Mouse (Mus musculus) lung, postnatal 0 days (tissue): ENCODE data around the gene Hist1h4i.

ENCODE experiments used
- CTCF ChIP-seq: IDR thresholded peaks from 2 replicates; pipeline ENCODE4 v1.5.1; 2016; ENCODE audit warnings: antibody characterized with exemption, mild to moderate bottlenecking
- EP300 ChIP-seq: IDR thresholded peaks from 2 replicates; pipeline ENCODE4 v1.6.1; 2016; ENCODE audit warnings: antibody characterized with exemption, mild to moderate bottlenecking, control low read depth

DNA sequence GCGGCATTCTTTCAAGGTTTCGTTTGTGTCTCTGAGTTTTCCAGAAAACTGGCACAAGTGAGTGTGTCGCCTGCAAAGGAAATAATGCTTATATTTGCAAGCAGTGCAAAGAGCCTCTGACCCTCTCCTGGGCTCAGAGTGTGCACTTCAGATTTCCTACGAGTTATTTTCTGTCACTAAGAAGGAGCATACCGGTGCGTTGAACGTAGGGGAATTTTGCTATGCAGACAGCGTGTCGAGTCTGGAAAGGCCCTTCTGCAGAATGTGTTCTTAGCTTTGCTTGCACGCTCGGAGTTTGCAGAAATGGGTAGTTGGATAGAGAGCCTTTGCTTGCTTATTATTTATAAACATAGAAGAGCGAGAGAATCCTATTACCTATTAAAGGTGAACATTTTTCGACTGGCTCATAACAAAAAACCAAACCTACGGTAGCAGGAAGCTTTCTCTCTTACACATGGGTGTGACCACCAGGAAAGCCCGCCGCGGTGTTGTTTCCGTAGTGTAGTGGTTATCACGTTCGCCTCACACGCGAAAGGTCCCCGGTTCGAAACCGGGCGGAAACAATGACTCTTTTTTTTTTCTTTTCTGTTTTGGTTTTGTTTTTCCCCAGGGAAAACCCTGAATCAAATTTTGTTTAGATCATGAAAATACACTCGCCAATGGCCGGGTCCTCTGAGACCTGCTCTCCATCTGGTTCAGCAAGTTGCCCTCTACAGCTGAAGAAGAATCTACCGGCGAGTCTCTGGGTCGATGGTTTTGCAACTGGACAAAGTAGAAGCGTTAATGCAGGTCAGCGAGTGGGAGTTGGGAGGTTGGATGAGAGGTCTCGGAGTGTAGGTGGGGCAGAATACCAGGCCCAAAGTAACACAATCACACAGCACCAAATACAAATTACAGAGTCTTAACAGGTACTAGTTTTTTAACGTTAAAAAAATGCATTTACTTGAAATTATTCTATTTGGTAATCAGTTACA is 14.8 kb downstream of the Hist1h4i start:
- TF ChIP-seq CTCF, result no peak
- no peak for TF ChIP-seq EP300
